ENCODE assay signal across 18 mouse cellular contexts in genomic region chr11:76356091-76356490, GRCm38 (mm10).
"Had no signal": no experiment of that assay in that cellular context is flagged by ENCODE, and none has a peak within 500 bp of the region (broad histone marks: within the 10 kb centered on the region; RNA-seq: fewer than 3 reads in every experiment).

No protein-coding gene starts in this region.

- H3K9me3 ChIP-seq: midbrain, embryonic 13.5 days; neural tube, embryonic 13.5 days; neural tube, embryonic 15.5 days had no signal

- DNase-seq: lung, adult 18-20 months; lung, embryonic 14.5 days; lung, postnatal 10 days; lung, postnatal 4 days; retina, postnatal 1 day; right cerebral cortex, adult 18-20 months; right cerebral cortex, postnatal 25 days; right cerebral cortex, postnatal 4 days; spleen, adult 18-20 months; thymus, adult 18-20 months; thymus, postnatal 14 days; thymus, postnatal 36 days had no signal

- H3K9ac ChIP-seq: lung, embryonic 14.5 days; midbrain, embryonic 13.5 days; neural tube, embryonic 13.5 days; neural tube, embryonic 15.5 days had no signal

- H3K27me3 ChIP-seq: midbrain, embryonic 13.5 days; neural tube, embryonic 13.5 days; neural tube, embryonic 15.5 days had no signal

- ATAC-seq: midbrain, embryonic 13.5 days; midbrain, embryonic 16.5 days had no signal

- H3K27ac ChIP-seq: midbrain, embryonic 13.5 days; neural tube, embryonic 13.5 days; neural tube, embryonic 15.5 days had no signal

- H3K4me2 ChIP-seq: lung, embryonic 14.5 days; midbrain, embryonic 11.5 days; midbrain, embryonic 13.5 days; neural tube, embryonic 13.5 days; neural tube, embryonic 15.5 days had no signal

- H3K4me3 ChIP-seq: midbrain, embryonic 13.5 days; myocyte; neural tube, embryonic 13.5 days; neural tube, embryonic 15.5 days had no signal

- H3K36me3 ChIP-seq: midbrain, embryonic 13.5 days; neural tube, embryonic 13.5 days; neural tube, embryonic 15.5 days had no signal
